Mouse (Mus musculus): ENCODE measurements around the gene Dag1. TPM values are rescaled to one million over a fixed set of nuclear protein-coding genes. Genes with fewer than 3 reads are reported as not detected.
A peak's percentile ranks its signal among the peaks of the same experiment; 100 is the strongest.
"Not testable (repeated sequence)": the region's sequence is repeated elsewhere in the genome, so short reads cannot be mapped to it uniquely, and the experiment has no call there.

Gene Dag1
- polyA plus RNA-seq, 1 experiment from 2014 or later: 86.6 TPM

GRCm38 (mm10) chr9:108268701-108269100 is 4.9 kb upstream of the Dag1 start:
- H3K36me3 ChIP-seq; H3K4me3 ChIP-seq; H3K27ac ChIP-seq; ATAC-seq (ENCODE audit: insufficient number of reproducible peaks, low FRiP score, low TSS enrichment, low read depth); H3K9ac ChIP-seq; H3K27me3 ChIP-seq; H3K9me3 ChIP-seq; H3K4me2 ChIP-seq: not testable (repeated sequence)
- peaks cover 17% of the 10 kb centered on the region for H3K4me1 ChIP-seq
- WGBS: 81% methylated on average over 6 of the region's 7 CpGs

- no peak for ATAC-seq (ENCODE audit: insufficient number of reproducible peaks, low FRiP score, low TSS enrichment, low read depth)
- H3K9ac ChIP-seq: no peak overlapping the region
Measured at GRCm38 (mm10) chr9:108267691-108268090, 3.9 kb upstream of the Dag1 start.

GRCm38 (mm10) chr9:108266261-108266935 is 2.6 kb upstream of the Dag1 start:
- Histone ChIP-seq H3K9ac (no peak overlapping the region), H3K4me2 (no peak overlapping the region), H3K4me1 (peaks cover 21% of the 10 kb centered on the region), H3K9me3 (no peaks in the 10 kb centered on the region), H3K27ac (no peak overlapping the region), H3K4me3 (no peak overlapping the region), H3K27me3 (no peaks in the 10 kb centered on the region), H3K36me3 (no peaks in the 10 kb centered on the region)
- 57% methylated on average over 10 of the region's 10 CpGs for WGBS
- no peak for ATAC-seq (ENCODE audit: insufficient number of reproducible peaks, low FRiP score, low TSS enrichment, low read depth)

More at GRCm38 (mm10) chr9:108267691-108268090, 3.9 kb upstream of the Dag1 start:
- H3K4me3 ChIP-seq: no peak overlapping the region
- no peak overlapping the region for H3K4me2 ChIP-seq
- H3K27me3 ChIP-seq: no peaks in the 10 kb centered on the region
- H3K27ac ChIP-seq: no peak overlapping the region
- no peaks in the 10 kb centered on the region for H3K36me3 ChIP-seq
- peaks cover 14% of the 10 kb centered on the region for H3K4me1 ChIP-seq
- 81% methylated on average over 7 of the region's 7 CpGs for WGBS
- no peaks in the 10 kb centered on the region for H3K9me3 ChIP-seq

- H3K27me3 ChIP-seq: no peaks in the 10 kb centered on the region
- no peaks in the 10 kb centered on the region for H3K9me3 ChIP-seq
- 0 out of 2 replicates have a peak overlapping the region, but pooled peaks have one; percentile 31 for H3K9ac ChIP-seq
- no peaks in the 10 kb centered on the region for H3K36me3 ChIP-seq
- 9% methylated on average over 10 of the region's 10 CpGs for WGBS
- peak; percentile 30 for ATAC-seq (ENCODE audit: insufficient number of reproducible peaks, low FRiP score, low TSS enrichment, low read depth)
- peak overlapping the region; percentile 91 for H3K27ac ChIP-seq
- peaks cover 22% of the 10 kb centered on the region for H3K4me1 ChIP-seq
- peak overlapping the region; percentile 80 for H3K4me2 ChIP-seq
- peak overlapping the region; percentile 98 for H3K4me3 ChIP-seq
Measured at GRCm38 (mm10) chr9:108264191-108264921, 598 bp upstream of the Dag1 start.

GRCm38 (mm10) chr9:108263131-108263681 is 552 bp downstream of the Dag1 start:
- Histone ChIP-seq H3K27me3 (no peaks in the 10 kb centered on the region), H3K27ac (peak overlapping the region; percentile 91), H3K9me3 (no peaks in the 10 kb centered on the region), H3K4me2 (peak overlapping the region; percentile 80), H3K4me3 (peak overlapping the region; percentile 98), H3K4me1 (peaks cover 22% of the 10 kb centered on the region), H3K9ac (peak overlapping the region; percentile 79), H3K36me3 (no peaks in the 10 kb centered on the region)
- ATAC-seq (ENCODE audit: insufficient number of reproducible peaks, low FRiP score, low TSS enrichment, low read depth): peak; percentile 1; the same call in 1 of the 2 replicates
- under 1% methylated on average over 56 of the region's 62 CpGs for WGBS

GRCm38 (mm10) chr9:108262494-108263049 is 1.2 kb downstream of the Dag1 start:
- H3K9me3 ChIP-seq: no peaks in the 10 kb centered on the region
- peak overlapping the region; percentile 91 for H3K27ac ChIP-seq
- no peak for ATAC-seq (ENCODE audit: insufficient number of reproducible peaks, low FRiP score, low TSS enrichment, low read depth)
- H3K9ac ChIP-seq: no peak overlapping the region; the same call in 1 of the 2 replicates
- H3K4me2 ChIP-seq: peak overlapping the region; percentile 80
- no peaks in the 10 kb centered on the region for H3K36me3 ChIP-seq
- WGBS: 32% methylated on average over 11 of the region's 11 CpGs
- H3K27me3 ChIP-seq: no peaks in the 10 kb centered on the region
- peak overlapping the region; percentile 98 for H3K4me3 ChIP-seq
- H3K4me1 ChIP-seq: peaks cover 22% of the 10 kb centered on the region

- WGBS: 64% methylated on average over 7 of the region's 7 CpGs
- H3K27ac ChIP-seq: no peak overlapping the region
Measured at GRCm38 (mm10) chr9:108261865-108262264, 1.9 kb downstream of the Dag1 start.

GRCm38 (mm10) chr9:108260526-108260925 is 3.2 kb downstream of the Dag1 start:
- no peak overlapping the region for H3K9ac ChIP-seq
- WGBS: 81% methylated on average over 4 of the region's 4 CpGs
- H3K4me1 ChIP-seq: peaks cover 22% of the 10 kb centered on the region

More at GRCm38 (mm10) chr9:108261865-108262264, 1.9 kb downstream of the Dag1 start:
- ATAC-seq (ENCODE audit: insufficient number of reproducible peaks, low FRiP score, low TSS enrichment, low read depth): no peak
- Histone ChIP-seq H3K9me3 (no peaks in the 10 kb centered on the region), H3K4me2 (peak overlapping the region; percentile 80), H3K27me3 (no peaks in the 10 kb centered on the region), H3K36me3 (no peaks in the 10 kb centered on the region), H3K9ac (no peak overlapping the region), H3K4me3 (peak overlapping the region; percentile 98), H3K4me1 (peaks cover 22% of the 10 kb centered on the region)

GRCm38 (mm10) chr9:108252766-108253165 is 11.0 kb downstream of the Dag1 start:
- no peak overlapping the region for H3K9ac ChIP-seq
- H3K27ac ChIP-seq: no peak overlapping the region
- no peaks in the 10 kb centered on the region for H3K4me1 ChIP-seq
- peaks cover 23% of the 10 kb centered on the region for H3K36me3 ChIP-seq
- ATAC-seq (ENCODE audit: insufficient number of reproducible peaks, low FRiP score, low TSS enrichment, low read depth): no peak
- no peaks in the 10 kb centered on the region for H3K27me3 ChIP-seq
- no peak overlapping the region for H3K4me3 ChIP-seq
- H3K9me3 ChIP-seq: no peaks in the 10 kb centered on the region
- 87% methylated on average over 7 of the region's 7 CpGs for WGBS
- no peak overlapping the region for H3K4me2 ChIP-seq

More at GRCm38 (mm10) chr9:108260526-108260925, 3.2 kb downstream of the Dag1 start:
- Histone ChIP-seq H3K4me3 (no peak overlapping the region), H3K27ac (no peak overlapping the region), H3K9me3 (no peaks in the 10 kb centered on the region), H3K36me3 (no peaks in the 10 kb centered on the region), H3K4me2 (no peak overlapping the region), H3K27me3 (no peaks in the 10 kb centered on the region)
- ATAC-seq (ENCODE audit: insufficient number of reproducible peaks, low FRiP score, low TSS enrichment, low read depth): no peak

- ATAC-seq (ENCODE audit: insufficient number of reproducible peaks, low FRiP score, low TSS enrichment, low read depth): no peak
- H3K9ac ChIP-seq: no peak overlapping the region
- no peaks in the 10 kb centered on the region for H3K27me3 ChIP-seq
- 93% methylated on average over 6 of the region's 6 CpGs for WGBS
- no peaks in the 10 kb centered on the region for H3K4me1 ChIP-seq
- H3K27ac ChIP-seq: no peak overlapping the region
- no peak overlapping the region for H3K4me3 ChIP-seq
- no peak overlapping the region for H3K4me2 ChIP-seq
- H3K9me3 ChIP-seq: no peaks in the 10 kb centered on the region
- H3K36me3 ChIP-seq: peaks cover 23% of the 10 kb centered on the region
Measured at GRCm38 (mm10) chr9:108251877-108252276, 11.9 kb downstream of the Dag1 start.

GRCm38 (mm10) chr9:108248957-108249356 is 14.8 kb downstream of the Dag1 start:
- H3K4me2 ChIP-seq: no peak overlapping the region
- no peaks in the 10 kb centered on the region for H3K9me3 ChIP-seq
- no peaks in the 10 kb centered on the region for H3K4me1 ChIP-seq
- no peaks in the 10 kb centered on the region for H3K27me3 ChIP-seq
- no peak for ATAC-seq (ENCODE audit: insufficient number of reproducible peaks, low FRiP score, low TSS enrichment, low read depth)
- whole genome bisulfite sequencing: 59% methylated on average over 5 of the region's 5 CpGs
- no peak overlapping the region for H3K9ac ChIP-seq
- H3K36me3 ChIP-seq: peaks cover 33% of the 10 kb centered on the region
- H3K4me3 ChIP-seq: no peak overlapping the region
- no peak overlapping the region for H3K27ac ChIP-seq
